Mouse (Mus musculus): ENCODE measurements at regions not wholly inside any gene's neighbourhood (a gene's known extent, or its start where the extent isn't known, plus 50 kb on each side); places are given as distances from the start of the nearest gene placed in this dataset.
A peak's percentile ranks its signal among the peaks of the same experiment; 100 is the strongest.

DNA sequence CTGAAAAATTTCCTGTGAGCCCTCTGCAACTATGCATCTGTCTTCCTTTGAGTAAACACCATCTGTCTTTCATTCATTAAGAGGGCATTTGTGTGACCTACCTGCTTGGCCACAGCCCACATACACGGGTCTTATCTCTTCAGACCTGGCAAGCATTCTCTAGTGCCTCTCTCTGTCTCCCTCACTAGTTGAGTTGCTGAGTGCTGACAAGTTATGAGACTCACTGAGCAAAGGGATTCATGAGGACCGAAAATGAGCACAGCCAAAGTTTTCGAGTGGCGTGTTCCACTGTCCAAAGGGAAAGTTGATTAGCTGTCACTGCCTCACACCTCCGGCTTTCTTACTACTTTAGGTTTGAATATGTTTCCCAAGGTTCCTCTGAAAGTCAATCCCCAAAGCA, 328.5 kb downstream of the Pmp22 start:
- peaks cover 67% of the 10 kb centered on the region for H3K27me3 ChIP-seq
- H3K4me2 ChIP-seq = no peak overlapping the region
- H3K27ac ChIP-seq = no peak overlapping the region
- H3K4me1 ChIP-seq = peaks cover 36% of the 10 kb centered on the region
- H3K9me3 ChIP-seq = peaks cover 5% of the 10 kb centered on the region
- 87% methylated on average over 5 of the region's 5 CpGs for WGBS
- no peak overlapping the region for H3K9ac ChIP-seq
- H3K36me3 ChIP-seq (replicated peaks) = no peaks in the 10 kb centered on the region
- ATAC-seq (ENCODE audit: low FRiP score) = no peak
- no peak overlapping the region for H3K4me3 ChIP-seq (replicated peaks)

DNA sequence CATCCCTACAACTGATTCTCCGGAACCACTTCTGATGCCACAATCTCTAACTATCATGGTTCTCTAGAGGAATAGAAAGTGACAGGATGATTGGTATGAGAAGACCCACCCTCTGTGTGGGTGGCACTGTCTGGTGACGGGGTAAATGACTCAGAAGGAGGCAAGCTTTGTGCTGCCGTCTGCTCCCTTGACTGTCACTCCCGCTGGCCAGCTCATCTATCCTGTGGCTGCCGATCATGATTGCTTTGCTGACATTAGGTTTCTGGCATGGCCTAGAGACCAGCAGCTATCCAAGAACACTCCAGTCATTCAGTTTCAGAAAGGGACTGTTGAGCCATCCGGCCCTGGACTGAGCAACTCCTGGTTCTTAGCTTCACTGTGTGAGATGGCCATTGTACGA, 331.4 kb downstream of the Pmp22 start:
- H3K9me3 ChIP-seq = no peaks in the 10 kb centered on the region
- H3K4me2 ChIP-seq = no peak overlapping the region
- no peak overlapping the region for H3K27ac ChIP-seq
- no peak for ATAC-seq (ENCODE audit: low FRiP score)
- 88% methylated on average over 7 of the region's 7 CpGs for WGBS
- H3K4me1 ChIP-seq = peaks cover 30% of the 10 kb centered on the region
- no peak overlapping the region for H3K4me3 ChIP-seq (replicated peaks)
- H3K36me3 ChIP-seq (replicated peaks) = no peaks in the 10 kb centered on the region
- no peak overlapping the region for H3K9ac ChIP-seq
- peaks cover 70% of the 10 kb centered on the region for H3K27me3 ChIP-seq

DNA sequence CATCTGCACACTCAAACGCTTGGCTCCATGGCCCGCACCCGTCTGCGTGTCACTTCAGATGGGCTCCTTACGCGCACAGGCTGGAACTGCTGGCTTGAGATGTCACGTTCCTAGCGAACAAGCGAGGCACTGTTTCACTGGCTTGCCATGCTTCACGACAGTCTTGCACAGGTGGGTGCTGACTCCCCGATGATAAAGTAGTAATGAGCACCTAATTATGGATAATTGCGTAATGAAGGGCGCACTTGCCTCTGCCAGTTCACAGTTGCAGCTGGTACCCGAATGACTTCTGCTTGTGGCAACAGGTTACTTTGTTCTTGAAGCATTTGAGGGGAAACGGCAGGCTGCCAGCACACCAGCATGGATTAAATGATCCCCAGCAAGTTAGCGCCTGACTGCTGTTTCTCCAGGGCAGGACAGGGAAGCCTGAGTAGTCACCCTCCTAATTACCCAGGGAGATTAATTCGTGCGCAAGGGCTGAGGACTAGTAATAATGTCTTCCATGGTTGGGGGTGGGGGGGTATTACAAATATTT, 335.1 kb downstream of the Pmp22 start:
- H3K27ac ChIP-seq = no peak overlapping the region
- H3K9ac ChIP-seq = no peak overlapping the region
- no peak overlapping the region for H3K4me2 ChIP-seq
- H3K36me3 ChIP-seq (replicated peaks) = no peaks in the 10 kb centered on the region
- no peak; the same call in 1 of the 2 replicates for ATAC-seq (ENCODE audit: low FRiP score)
- peaks cover 14% of the 10 kb centered on the region for H3K4me1 ChIP-seq
- peaks cover 58% of the 10 kb centered on the region for H3K27me3 ChIP-seq
- H3K4me3 ChIP-seq (replicated peaks) = no peak overlapping the region
- no peaks in the 10 kb centered on the region for H3K9me3 ChIP-seq
- WGBS = 44% methylated on average over 18 of the region's 18 CpGs

DNA sequence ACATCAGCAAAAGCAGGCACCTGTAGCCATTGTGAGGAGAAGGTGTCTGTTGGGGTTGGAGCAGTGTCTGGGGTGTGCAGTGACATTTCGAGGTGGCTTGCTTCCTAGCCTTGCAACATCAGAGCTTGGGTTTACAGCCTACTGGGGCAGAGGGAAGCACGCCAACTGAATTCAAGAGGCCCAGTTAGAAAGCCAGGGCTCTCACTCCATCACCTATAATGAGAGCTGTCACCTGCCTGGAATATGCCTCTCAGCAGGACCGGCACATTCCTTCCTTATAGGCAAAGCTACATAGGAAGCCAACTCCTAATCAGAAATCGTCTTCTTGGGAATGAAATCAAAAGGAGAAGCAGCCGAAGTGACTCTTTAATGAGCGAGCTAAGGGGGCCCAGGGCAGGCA, 337.2 kb downstream of the Pmp22 start:
- Histone ChIP-seq H3K4me3 (replicated peaks) (no peak overlapping the region), H3K9me3 (no peaks in the 10 kb centered on the region), H3K27me3 (peaks cover 45% of the 10 kb centered on the region), H3K9ac (no peak overlapping the region), H3K4me2 (no peak overlapping the region), H3K27ac (no peak overlapping the region), H3K4me1 (peaks cover 14% of the 10 kb centered on the region), H3K36me3 (replicated peaks) (no peaks in the 10 kb centered on the region)
- ATAC-seq (ENCODE audit: low FRiP score) = no peak
- WGBS = 86% methylated on average over 6 of the region's 6 CpGs

DNA sequence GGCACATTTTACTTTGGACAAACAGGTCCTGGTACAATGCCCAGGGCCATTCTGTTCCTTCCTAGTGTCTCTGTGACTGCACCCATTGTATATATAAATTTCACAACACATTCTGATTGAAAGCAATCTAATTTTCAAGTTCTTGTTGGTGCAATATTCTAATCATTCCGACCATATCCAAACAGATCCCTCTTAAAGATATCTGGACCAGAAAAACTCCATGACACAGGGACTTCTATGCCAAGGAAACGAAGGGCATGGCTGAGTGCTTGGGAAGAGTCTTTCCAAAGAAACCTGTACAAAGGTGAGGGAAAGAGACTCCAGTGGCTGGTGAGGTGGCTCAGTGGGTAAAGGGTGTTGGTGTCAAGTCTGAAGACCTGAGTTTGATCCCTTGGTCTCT, 337.8 kb downstream of the Pmp22 start:
- Histone ChIP-seq H3K4me2 (no peak overlapping the region), H3K27ac (no peak overlapping the region), H3K36me3 (replicated peaks) (no peaks in the 10 kb centered on the region), H3K4me1 (peaks cover 14% of the 10 kb centered on the region), H3K27me3 (peaks cover 45% of the 10 kb centered on the region), H3K9me3 (no peaks in the 10 kb centered on the region), H3K9ac (no peak overlapping the region), H3K4me3 (replicated peaks) (no peak overlapping the region)
- no peak for ATAC-seq (ENCODE audit: low FRiP score)
- 83% methylated on average over 2 of the region's 2 CpGs for WGBS

DNA sequence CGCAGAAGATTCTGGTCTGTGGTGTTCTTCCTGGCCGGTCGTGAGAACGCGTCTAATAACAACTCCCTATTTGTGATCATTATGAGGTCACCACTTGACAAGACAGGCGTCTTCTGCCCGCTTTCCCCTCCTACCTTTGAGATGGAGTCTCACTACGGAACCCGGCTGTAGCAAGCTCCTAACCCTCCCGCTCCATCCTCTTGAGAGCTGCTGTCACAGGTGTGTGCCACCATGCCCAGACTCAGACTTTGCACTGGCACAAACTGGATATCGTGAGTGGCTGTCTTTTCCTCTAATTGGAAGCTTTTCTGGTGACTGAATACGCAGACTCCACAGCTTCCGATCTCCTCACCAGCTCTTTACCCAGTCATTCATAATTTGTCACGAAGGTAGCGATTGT, 346.0 kb downstream of the Pmp22 start:
- H3K4me2 ChIP-seq = no peak overlapping the region
- H3K27ac ChIP-seq = no peak overlapping the region
- H3K27me3 ChIP-seq = peaks cover 8% of the 10 kb centered on the region; the same call in 1 of the 2 replicates
- H3K4me1 ChIP-seq = no peaks in the 10 kb centered on the region
- H3K36me3 ChIP-seq (replicated peaks) = no peaks in the 10 kb centered on the region
- WGBS = 94% methylated on average over 15 of the region's 15 CpGs
- H3K9me3 ChIP-seq = no peaks in the 10 kb centered on the region
- H3K9ac ChIP-seq = no peak overlapping the region
- no peak for ATAC-seq (ENCODE audit: low FRiP score)
- no peak overlapping the region for H3K4me3 ChIP-seq (replicated peaks)

DNA sequence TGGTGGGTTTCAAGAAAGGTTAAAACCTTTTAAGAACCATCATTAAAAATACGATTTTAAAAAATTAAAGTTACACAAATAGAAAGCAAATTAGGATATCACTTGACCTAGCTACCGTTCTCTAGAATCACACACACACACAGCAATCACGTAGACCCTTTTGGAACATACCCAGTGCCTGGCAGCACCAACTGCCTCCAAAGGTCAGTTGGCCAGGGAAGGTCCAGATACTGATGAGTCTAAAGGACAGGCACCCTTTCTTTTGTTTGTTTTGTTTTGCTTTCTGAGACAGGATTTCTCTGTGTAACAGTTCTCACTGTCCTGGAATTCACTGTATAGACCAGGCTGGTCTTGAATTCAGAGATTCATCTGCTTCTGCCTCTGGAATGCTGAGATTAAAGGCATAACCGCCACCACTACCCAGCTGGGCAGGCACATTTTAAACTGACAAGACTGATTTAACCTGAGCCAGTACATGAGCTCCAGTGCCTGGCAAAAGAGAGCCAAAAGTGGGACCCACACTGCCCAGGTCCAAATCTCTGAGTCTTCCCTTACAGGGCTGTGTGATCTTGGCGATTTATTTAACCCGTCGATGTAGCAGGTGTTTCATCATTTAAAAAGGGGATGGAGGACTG, 353.0 kb downstream of the Pmp22 start:
- Histone ChIP-seq H3K4me3 (replicated peaks) (no peak overlapping the region), H3K9ac (no peak overlapping the region), H3K9me3 (peaks cover 8% of the 10 kb centered on the region), H3K27me3 (peaks cover 34% of the 10 kb centered on the region; the same call in 1 of the 2 replicates), H3K27ac (no peak overlapping the region), H3K36me3 (replicated peaks) (no peaks in the 10 kb centered on the region), H3K4me1 (peaks cover 8% of the 10 kb centered on the region), H3K4me2 (no peak overlapping the region)
- ATAC-seq (ENCODE audit: low FRiP score) = no peak
- WGBS = 46% methylated on average over 7 of the region's 7 CpGs

DNA sequence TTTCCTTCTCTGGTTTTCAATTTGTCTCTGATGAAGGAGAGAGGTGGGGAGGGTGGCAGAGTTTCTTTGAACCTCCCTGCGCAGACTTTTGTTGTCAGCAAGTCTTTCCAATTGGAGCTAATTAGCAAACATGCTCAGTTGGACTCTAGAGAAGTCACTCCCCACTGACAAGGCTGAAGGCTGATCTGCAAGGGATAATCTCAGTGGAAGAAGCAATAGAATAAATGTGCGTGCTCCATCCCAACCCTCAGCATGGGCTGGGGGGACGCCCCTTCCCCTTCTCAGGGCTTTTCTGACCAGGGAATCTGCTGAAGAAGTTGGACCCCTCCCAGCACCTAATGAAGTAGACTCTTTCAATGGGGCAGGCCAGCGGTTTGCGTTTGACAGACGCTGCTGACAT, 353.8 kb downstream of the Pmp22 start:
- Histone ChIP-seq H3K4me2 (0 out of 2 replicates have a peak overlapping the region, but pooled peaks have one; percentile 13), H3K36me3 (replicated peaks) (no peaks in the 10 kb centered on the region), H3K27ac (no peak overlapping the region), H3K9me3 (peaks cover 8% of the 10 kb centered on the region), H3K27me3 (peaks cover 34% of the 10 kb centered on the region; the same call in 1 of the 2 replicates), H3K4me1 (peaks cover 8% of the 10 kb centered on the region), H3K4me3 (replicated peaks) (no peak overlapping the region), H3K9ac (no peak overlapping the region)
- WGBS = 8% methylated on average over 6 of the region's 6 CpGs
- no peak for ATAC-seq (ENCODE audit: low FRiP score)

DNA sequence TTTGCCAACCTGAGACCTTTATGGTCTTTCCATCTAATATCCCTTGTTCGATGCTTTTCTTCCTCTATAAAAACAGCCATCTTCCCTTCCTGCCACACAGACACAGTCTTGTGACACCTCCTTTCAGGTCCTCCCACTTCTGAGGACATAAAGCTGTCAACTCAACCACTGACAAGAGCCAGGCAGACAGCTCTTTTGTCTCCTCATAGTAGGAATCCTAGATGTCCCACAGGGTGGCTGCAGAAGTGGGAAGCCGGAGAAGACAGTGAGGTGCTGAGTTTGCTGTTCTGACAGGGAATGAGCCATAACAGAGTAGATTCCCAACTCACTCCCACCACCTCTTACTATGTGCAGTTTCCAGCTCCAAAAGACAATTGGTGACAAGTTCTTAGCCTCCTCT, 358.4 kb downstream of the Pmp22 start:
- no peak overlapping the region for H3K27ac ChIP-seq
- H3K4me2 ChIP-seq = no peak overlapping the region
- no peak for ATAC-seq (ENCODE audit: low FRiP score)
- 62% methylated on average over 2 of the region's 2 CpGs for WGBS
- no peak overlapping the region for H3K4me3 ChIP-seq (replicated peaks)
- H3K36me3 ChIP-seq (replicated peaks) = no peaks in the 10 kb centered on the region
- no peak overlapping the region for H3K9ac ChIP-seq
- 0 out of 2 replicates have a peak, but pooled peaks cover 12% of the 10 kb centered on the region for H3K27me3 ChIP-seq
- peaks cover 5% of the 10 kb centered on the region for H3K4me1 ChIP-seq
- H3K9me3 ChIP-seq = no peaks in the 10 kb centered on the region

DNA sequence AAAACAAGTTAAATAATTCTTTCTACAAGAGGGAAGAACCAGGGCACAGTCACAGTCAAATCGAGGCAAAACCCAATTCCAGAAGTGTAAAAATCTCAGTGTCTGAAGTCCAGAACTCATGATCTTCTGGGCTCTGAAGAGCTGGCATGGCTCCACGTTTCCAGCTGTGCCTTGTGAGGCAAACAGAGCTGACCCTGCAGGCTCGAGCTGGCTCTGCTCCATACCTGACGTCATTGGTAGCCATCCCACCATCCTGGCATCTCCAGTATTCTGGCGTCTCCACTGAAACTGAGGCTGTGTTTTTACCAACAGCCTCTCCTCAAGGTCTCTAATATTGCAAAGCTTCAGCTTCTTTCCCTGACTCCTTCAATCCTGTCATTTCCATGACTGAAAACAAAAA, 373.4 kb downstream of the Pmp22 start:
- Histone ChIP-seq H3K9ac (no peak overlapping the region), H3K27ac (no peak overlapping the region), H3K4me2 (no peak overlapping the region), H3K4me3 (replicated peaks) (no peak overlapping the region), H3K36me3 (replicated peaks) (no peaks in the 10 kb centered on the region), H3K4me1 (no peaks in the 10 kb centered on the region; the same call in 1 of the 2 replicates), H3K27me3 (no peaks in the 10 kb centered on the region), H3K9me3 (no peaks in the 10 kb centered on the region)
- WGBS = 78% methylated on average over 5 of the region's 5 CpGs
- ATAC-seq (ENCODE audit: low FRiP score) = no peak

DNA sequence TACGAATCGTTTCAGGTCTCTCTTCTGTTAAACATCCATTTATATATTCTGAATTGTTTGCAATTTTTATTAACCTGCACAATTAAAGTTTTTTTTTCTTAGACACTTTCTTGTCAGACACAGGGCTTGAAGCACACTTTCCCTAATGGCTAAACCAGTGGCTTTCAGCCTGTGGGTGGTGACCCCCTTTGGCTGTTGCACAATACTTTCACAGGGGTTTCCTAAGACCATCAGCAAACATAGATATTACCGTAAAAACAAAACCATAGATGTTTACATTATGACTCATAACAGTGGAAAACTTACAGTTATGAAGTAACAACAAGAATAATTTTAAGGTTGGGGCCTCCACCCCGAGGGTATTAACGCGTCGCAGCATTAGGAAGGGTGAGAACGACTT, 378.6 kb downstream of the Pmp22 start:
- Histone ChIP-seq H3K4me1 (no peaks in the 10 kb centered on the region), H3K27ac (no peak overlapping the region), H3K27me3 (no peaks in the 10 kb centered on the region), H3K9ac (no peak overlapping the region), H3K36me3 (replicated peaks) (no peaks in the 10 kb centered on the region), H3K9me3 (no peaks in the 10 kb centered on the region), H3K4me3 (replicated peaks) (no peak overlapping the region), H3K4me2 (no peak overlapping the region)
- no peak for ATAC-seq (ENCODE audit: low FRiP score)
- WGBS = 95% methylated on average over 8 of the region's 8 CpGs

DNA sequence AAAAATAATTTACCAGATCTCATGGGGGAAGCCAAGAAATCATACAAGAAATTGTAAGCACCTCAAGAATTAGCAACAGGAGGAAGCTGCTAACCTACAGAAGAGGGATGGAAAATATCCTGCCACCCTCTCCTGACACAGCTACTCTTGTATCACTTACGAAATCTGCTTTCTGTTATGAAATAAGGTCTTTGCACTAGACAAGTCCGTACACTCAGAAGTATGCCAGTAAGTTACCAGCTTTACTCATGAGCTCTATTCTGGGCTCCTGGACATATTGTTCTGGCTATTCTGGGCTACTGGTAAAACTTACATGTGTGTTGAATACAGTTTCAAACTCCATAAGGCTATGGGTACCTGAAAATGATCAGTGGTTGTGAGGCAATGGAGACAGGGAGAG, 379.9 kb downstream of the Pmp22 start:
- no peak overlapping the region for H3K27ac ChIP-seq
- peaks cover 7% of the 10 kb centered on the region; the same call in 1 of the 2 replicates for H3K9me3 ChIP-seq
- ATAC-seq (ENCODE audit: low FRiP score) = no peak
- H3K27me3 ChIP-seq = no peaks in the 10 kb centered on the region
- no peaks in the 10 kb centered on the region for H3K4me1 ChIP-seq
- no peak overlapping the region for H3K4me3 ChIP-seq (replicated peaks)
- H3K9ac ChIP-seq = no peak overlapping the region
- no peak overlapping the region for H3K4me2 ChIP-seq
- no peaks in the 10 kb centered on the region for H3K36me3 ChIP-seq (replicated peaks)
- WGBS = 94% methylated on average over 2 of the region's 2 CpGs

DNA sequence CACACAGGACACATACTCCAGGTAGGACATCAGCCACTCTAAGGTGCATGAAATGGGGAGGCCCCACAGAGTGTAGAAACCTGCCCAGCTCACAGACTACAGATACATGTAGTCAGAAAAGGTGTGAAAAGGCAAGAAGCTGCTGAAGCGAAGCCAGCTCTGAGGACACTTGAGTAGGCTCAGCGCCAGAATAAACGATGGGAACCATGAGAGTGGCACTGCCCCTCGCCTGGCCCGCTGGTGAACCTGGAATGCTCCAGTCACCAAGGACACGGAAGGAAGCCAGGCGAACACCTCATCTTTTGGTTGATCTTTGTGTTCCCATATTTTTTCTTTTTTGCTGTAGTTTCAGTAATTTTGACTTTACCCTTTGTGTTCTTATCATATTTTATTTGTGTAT, 381.8 kb downstream of the Pmp22 start:
- 94% methylated on average over 7 of the region's 7 CpGs for WGBS
- ATAC-seq (ENCODE audit: low FRiP score) = no peak
- Histone ChIP-seq H3K4me3 (replicated peaks) (no peak overlapping the region), H3K9me3 (peaks cover 11% of the 10 kb centered on the region), H3K4me2 (no peak overlapping the region), H3K27me3 (no peaks in the 10 kb centered on the region), H3K36me3 (replicated peaks) (no peaks in the 10 kb centered on the region), H3K9ac (no peak overlapping the region), H3K27ac (no peak overlapping the region), H3K4me1 (no peaks in the 10 kb centered on the region)
